Mouse (Mus musculus) Muller cell, postnatal 12 days (primary cell): ENCODE measurements around the gene Lyzl4.

Experiments used
- DNase-seq: peaks from one replicate; pipeline ENCODE4 v3.0.0-alpha.2; 2015; ENCODE audit errors: inconsistent ontology term

Lyzl4 gene

GRCm38 (mm10) chr9:121528605-121529357 is 113.1 kb downstream of the Lyzl4 start:
- DNase-seq: no peak
